Mouse (Mus musculus) MEL (cell line): ENCODE data around the gene Sct. TPM values are rescaled to one million over a fixed set of nuclear protein-coding genes. Genes with fewer than 3 reads are reported as not detected.

Experiments
- DNase-seq: peaks from one replicate; pipeline ENCODE4 v3.0.0; 2011; ENCODE audit warnings: low read depth, low spot score
- H3K27ac ChIP-seq: 2 replicates; pipeline ENCODE4 v1.5.1; 2012; ENCODE audit warnings: low read depth, mild to moderate bottlenecking, control low read depth, low read length, moderate library complexity; ENCODE audit not compliant: control insufficient read depth
- H3K27me3 ChIP-seq, 2 experiments: fragments of 150-350 bp in 1 of 2; sonication (generic) in 1 of 2; 2 replicates each; pipeline ENCODE4 v1.6.1; 2012; ENCODE audit warnings: low read length in 2 of 2, mild to moderate bottlenecking in 2 of 2, improper control_type of control experiment in 1 of 2, moderate library complexity in 1 of 2; ENCODE audit not compliant: insufficient read depth in 2 of 2, control insufficient read depth in 1 of 2
- H3K36me3 ChIP-seq, 2 experiments: 2 replicates each; pipeline ENCODE4 v1.6.1; 2012 to 2014; ENCODE audit warnings: low read length in 2 of 2, improper control_type of control experiment in 1 of 2, inconsistent platforms in 1 of 2, mild to moderate bottlenecking in 1 of 2; ENCODE audit not compliant: insufficient read depth in 2 of 2, control insufficient read depth in 1 of 2
- H3K4me1 ChIP-seq, 2 experiments: fragments of 150-350 bp in 1 of 2; sonication (generic) in 1 of 2; 2 replicates each; pipeline ENCODE4 v1.6.1; 2012; ENCODE audit warnings: low read length in 2 of 2, improper control_type of control experiment in 1 of 2, mild to moderate bottlenecking in 1 of 2; ENCODE audit not compliant: insufficient read depth in 2 of 2, control insufficient read depth in 1 of 2
- H3K4me3 ChIP-seq, 2 experiments: fragments of 150-350 bp in 1 of 2; sonication (generic) in 1 of 2; 2 replicates each; pipeline ENCODE4 v1.5.1; 2012; ENCODE audit warnings: low read depth in 2 of 2, low read length in 2 of 2, mild to moderate bottlenecking in 2 of 2, moderate library complexity in 2 of 2, control low read depth in 1 of 2, improper control_type of control experiment in 1 of 2; ENCODE audit not compliant: control insufficient read depth in 1 of 2, insufficient read depth in 1 of 2
- H3K79me2 ChIP-seq: 2 replicates; pipeline ENCODE4 v1.6.1; 2012; ENCODE audit warnings: mild to moderate bottlenecking, low read length, moderate library complexity; ENCODE audit not compliant: control insufficient read depth, poor library complexity, insufficient read depth
- H3K9ac ChIP-seq: 2 replicates; pipeline ENCODE4 v1.6.1; 2012; ENCODE audit warnings: low read depth, mild to moderate bottlenecking, control low read depth, low read length, moderate library complexity; ENCODE audit not compliant: control insufficient read depth, poor library complexity, severe bottlenecking
- H3K9me3 ChIP-seq: fragments of 150-350 bp; sonication (generic); replicated peaks from 2 replicates; pipeline ENCODE4 v1.6.1; 2012; ENCODE audit warnings: mild to moderate bottlenecking, low read length, improper control_type of control experiment, moderate library complexity; ENCODE audit not compliant: insufficient read depth
- BHLHE40 ChIP-seq: IDR thresholded peaks from 2 replicates; pipeline ENCODE4 v1.6.1; 2012; ENCODE audit warnings: low read depth, mild to moderate bottlenecking, inconsistent platforms, low read length, improper control_type of control experiment, borderline replicate concordance
- E2F4 ChIP-seq: IDR thresholded peaks from 2 replicates; pipeline ENCODE4 v1.6.1; 2011; ENCODE audit warnings: low read depth, low read length, improper control_type of control experiment, borderline replicate concordance
- GATA1 ChIP-seq: IDR thresholded peaks from 2 replicates; pipeline ENCODE4 v1.6.1; 2011; ENCODE audit warnings: low read depth, low read length, improper control_type of control experiment
- JUND ChIP-seq: IDR thresholded peaks from 2 replicates; pipeline ENCODE4 v1.6.1; 2011; ENCODE audit warnings: low read depth, mild to moderate bottlenecking, improper control_type of control experiment, low read length
- KAT2A ChIP-seq: conservative IDR thresholded peaks from 2 replicates; pipeline ENCODE4 v1.6.1; 2012; ENCODE audit warnings: low read depth, low read length, improper control_type of control experiment, inconsistent platforms
- MAFK ChIP-seq: IDR thresholded peaks from 2 replicates; pipeline ENCODE4 v1.6.1; 2011; ENCODE audit warnings: low read depth, mild to moderate bottlenecking, low read length, improper control_type of control experiment, borderline replicate concordance
- MAX ChIP-seq: IDR thresholded peaks from 2 replicates; pipeline ENCODE4 v1.6.1; 2011; ENCODE audit warnings: low read length, improper control_type of control experiment
- NRF1 ChIP-seq: IDR thresholded peaks from 2 replicates; pipeline ENCODE4 v1.6.1; 2014; ENCODE audit warnings: low read depth, mild to moderate bottlenecking, inconsistent platforms, low read length, improper control_type of control experiment, moderate library complexity; ENCODE audit not compliant: poor library complexity, insufficient read depth, severe bottlenecking
- POLR2A ChIP-seq, 2 experiments: IDR thresholded peaks; 2 replicates each; pipeline ENCODE4 v1.6.1; 2011 to 2012; ENCODE audit warnings: low read length in 2 of 2, mild to moderate bottlenecking in 2 of 2, control low read depth in 1 of 2, improper control_type of control experiment in 1 of 2, low read depth in 1 of 2, moderate library complexity in 1 of 2; ENCODE audit not compliant: control insufficient read depth in 1 of 2, insufficient read depth in 1 of 2, poor library complexity in 1 of 2
- RCOR1 ChIP-seq: IDR thresholded peaks from 2 replicates; pipeline ENCODE4 v1.6.1; 2012; ENCODE audit warnings: low read depth, mild to moderate bottlenecking, inconsistent platforms, low read length, improper control_type of control experiment
- SMC3 ChIP-seq: IDR thresholded peaks from 2 replicates; pipeline ENCODE4 v1.6.1; 2011; ENCODE audit warnings: low read depth, low read length, improper control_type of control experiment
- USF1 ChIP-seq: IDR thresholded peaks from 2 replicates; pipeline ENCODE4 v1.6.1; 2014; ENCODE audit warnings: low read depth, mild to moderate bottlenecking, inconsistent platforms, low read length, improper control_type of control experiment, moderate library complexity
- ZC3H11A ChIP-seq: IDR thresholded peaks from 2 replicates; pipeline ENCODE4 v1.6.1; 2012; ENCODE audit warnings: low read depth, mild to moderate bottlenecking, inconsistent platforms, low read length, improper control_type of control experiment
- ZKSCAN1 ChIP-seq: IDR thresholded peaks from 2 replicates; pipeline ENCODE4 v1.6.1; 2012; ENCODE audit warnings: low read depth, mild to moderate bottlenecking, inconsistent platforms, low read length, improper control_type of control experiment, moderate library complexity
- ZMIZ1 ChIP-seq: IDR thresholded peaks from 2 replicates; pipeline ENCODE4 v1.6.1; 2012; ENCODE audit warnings: low read depth, mild to moderate bottlenecking, inconsistent platforms, low read length, improper control_type of control experiment, moderate library complexity
- ZNF384 ChIP-seq: IDR thresholded peaks from 2 replicates; pipeline ENCODE4 v1.6.1; 2012; ENCODE audit warnings: low read depth, mild to moderate bottlenecking, inconsistent platforms, low read length, improper control_type of control experiment
- polyA plus RNA-seq, 2 experiments: library from polyadenylated mRNA; stranded (reverse) in 1 of 2; unstranded in 1 of 2; fragments of >175 nt in 1 of 2; fragments of >200 nt in 1 of 2; gene quantifications; 2 replicates each; pipeline versions ENCODE4 v1.2.1 to v1.2.4; 2012; ENCODE audit warnings: low replicate concordance in 2 of 2, low read depth in 1 of 2; ENCODE audit not compliant: insufficient read length in 2 of 2, insufficient read depth in 1 of 2, missing spikeins in 1 of 2
- total RNA-seq: library from RNA; depleted of rRNA; stranded (reverse); fragments of 300-350 nt; gene quantifications from 2 replicates; pipeline ENCODE4 v1.2.3, GENCODE M21; 2012

The Sct gene
- total and polyA plus RNA-seq, 3 experiments = not detected

DNA sequence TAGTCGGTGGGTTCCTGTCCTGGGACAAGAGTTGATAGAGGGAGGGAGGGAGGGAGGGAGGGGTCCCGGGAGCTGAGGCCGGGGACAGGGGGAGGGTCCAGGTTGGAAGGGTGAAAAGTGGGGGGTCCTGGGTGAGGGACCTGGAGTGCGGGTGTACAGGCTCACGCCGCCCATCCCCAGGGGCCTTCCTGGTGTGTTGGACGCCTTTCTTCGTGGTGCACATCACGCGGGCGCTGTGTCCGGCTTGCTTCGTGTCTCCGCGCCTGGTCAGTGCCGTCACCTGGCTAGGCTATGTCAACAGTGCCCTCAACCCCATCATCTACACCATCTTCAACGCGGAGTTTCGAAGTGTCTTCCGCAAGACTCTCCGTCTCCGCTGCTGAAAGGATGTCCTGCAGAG, 15.5 kb upstream of the Sct start:
- no peak overlapping the region for H3K4me3 ChIP-seq
- no peaks in the 10 kb centered on the region for H3K36me3 ChIP-seq
- H3K9me3 ChIP-seq = no peaks in the 10 kb centered on the region
- TF ChIP-seq RCOR1 (no peak), POLR2A (IDR thresholded peaks at IDR 0.05; ENCODE audit: control insufficient read depth in 1 of 2, insufficient read depth in 1 of 2, low read depth in 1 of 2, low read length in 2 of 2, poor library complexity in 1 of 2) (no peak), NRF1 (no peak), E2F4 (no peak), ZMIZ1 (no peak), MAFK (no peak), ZKSCAN1 (no peak), SMC3 (no peak), ZNF384 (no peak), BHLHE40 (no peak), MAX (no peak), USF1 (no peak), GATA1 (no peak), ZC3H11A (no peak)
- H3K27ac ChIP-seq = no peak overlapping the region
- no peak for DNase-seq
- H3K27me3 ChIP-seq = no peaks in the 10 kb centered on the region
- H3K4me1 ChIP-seq = no peaks in the 10 kb centered on the region
- no peak overlapping the region for H3K9ac ChIP-seq
- H3K79me2 ChIP-seq = no peaks in the 10 kb centered on the region

DNA sequence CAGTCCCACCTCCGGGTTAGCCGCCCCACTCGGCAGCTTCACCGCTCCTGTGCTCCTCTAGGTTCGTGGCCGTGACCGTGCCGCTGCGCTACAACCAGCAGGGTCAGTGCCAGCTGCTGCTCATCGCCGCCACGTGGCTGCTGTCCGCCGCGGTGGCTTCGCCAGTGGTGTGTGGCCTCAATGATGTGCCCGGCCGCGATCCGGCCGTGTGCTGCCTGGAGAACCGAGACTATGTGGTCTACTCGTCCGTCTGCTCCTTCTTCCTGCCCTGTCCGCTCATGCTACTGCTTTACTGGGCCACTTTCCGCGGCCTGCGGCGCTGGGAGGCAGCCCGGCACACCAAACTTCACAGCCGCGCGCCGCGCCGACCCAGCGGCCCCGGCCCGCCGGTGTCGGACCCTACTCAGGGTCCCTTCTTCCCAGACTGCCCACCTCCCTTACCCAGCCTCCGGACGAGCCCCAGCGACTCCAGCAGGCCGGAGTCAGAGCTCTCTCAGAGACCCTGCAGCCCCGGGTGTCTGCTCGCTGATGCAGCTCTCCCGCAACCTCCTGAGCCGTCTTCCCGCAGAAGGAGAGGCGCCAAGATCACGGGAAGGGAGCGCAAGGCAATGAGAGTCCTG, 15.0 kb upstream of the Sct start:
- Histone ChIP-seq H3K4me3 (no peak overlapping the region), H3K4me1 (no peaks in the 10 kb centered on the region), H3K9me3 (no peaks in the 10 kb centered on the region), H3K9ac (no peak overlapping the region), H3K36me3 (no peaks in the 10 kb centered on the region), H3K27me3 (no peaks in the 10 kb centered on the region), H3K79me2 (no peaks in the 10 kb centered on the region), H3K27ac (no peak overlapping the region)
- TF ChIP-seq MAX (no peak), JUND (no peak), KAT2A (no peak), MAFK (no peak), POLR2A (IDR thresholded peaks at IDR 0.05; ENCODE audit: control insufficient read depth in 1 of 2, insufficient read depth in 1 of 2, low read depth in 1 of 2, low read length in 2 of 2, poor library complexity in 1 of 2) (no peak)
- DNase-seq = no peak
